Mouse (Mus musculus) large intestine, adult 2 months (tissue): ENCODE measurements around the gene Ppa2. TPM values are rescaled to one million over a fixed set of nuclear protein-coding genes. Genes with fewer than 3 reads are reported as not detected.

Experiments used
- DNase-seq: peaks from one replicate; pipeline ENCODE4 v3.0.0-alpha.2; 2012; ENCODE audit warnings: low read depth, low spot score
- WGBS: fragments of 180-500 bp; shearing (Covaris S2); methylation state at CpG from one replicate; pipeline ENCODE4 v1.1.7; 2018; 5-methylcytosine and 5-hydroxymethylcytosine counted together
- polyA plus RNA-seq: library from polyadenylated mRNA; depleted of rRNA; stranded (reverse); fragments of >200 nt; gene quantifications from 2 replicates; pipeline ENCODE4 v1.2.3, GENCODE M21; 2012; rRNA removed

The Ppa2 gene
- polyA plus RNA-seq, 1 experiment = 29.8 TPM

- 84% methylated on average over 11 of the region's 11 CpGs for WGBS
- no peak for DNase-seq
Measured at GRCm38 (mm10) chr3:133381519-133381918, 71.6 kb downstream of the Ppa2 start.

- 88% methylated on average over 9 of the region's 9 CpGs for WGBS
- DNase-seq = no peak
Measured at GRCm38 (mm10) chr3:133382147-133382546, 72.2 kb downstream of the Ppa2 start.

DNA sequence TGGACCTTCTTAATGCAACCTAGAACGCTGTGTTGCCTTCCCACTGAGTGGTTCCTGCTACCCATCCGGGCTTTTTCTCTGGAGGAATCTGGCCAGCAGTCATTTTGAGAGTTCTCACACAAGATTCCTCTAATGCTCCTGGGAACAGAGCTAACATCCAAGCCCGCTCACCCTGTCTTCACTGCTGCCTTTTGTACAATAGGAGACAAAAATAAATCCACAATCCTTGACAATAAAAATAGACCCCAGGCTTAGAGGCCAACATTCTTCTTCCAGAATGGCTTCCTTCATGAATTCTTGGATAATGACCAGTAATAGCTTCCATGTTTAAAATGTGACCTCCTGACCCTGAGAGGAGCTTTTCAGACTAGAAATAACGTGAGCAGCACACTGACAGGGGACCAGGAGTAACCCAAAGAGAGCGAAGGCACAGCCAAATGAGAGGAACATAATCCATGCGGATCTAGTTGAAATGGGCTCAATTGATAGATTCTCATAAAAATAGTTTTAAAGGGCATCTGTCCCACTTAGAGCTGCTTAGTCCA lies 74.3 kb downstream of the Ppa2 start:
- 82% methylated on average over 6 of the region's 6 CpGs for WGBS

DNA sequence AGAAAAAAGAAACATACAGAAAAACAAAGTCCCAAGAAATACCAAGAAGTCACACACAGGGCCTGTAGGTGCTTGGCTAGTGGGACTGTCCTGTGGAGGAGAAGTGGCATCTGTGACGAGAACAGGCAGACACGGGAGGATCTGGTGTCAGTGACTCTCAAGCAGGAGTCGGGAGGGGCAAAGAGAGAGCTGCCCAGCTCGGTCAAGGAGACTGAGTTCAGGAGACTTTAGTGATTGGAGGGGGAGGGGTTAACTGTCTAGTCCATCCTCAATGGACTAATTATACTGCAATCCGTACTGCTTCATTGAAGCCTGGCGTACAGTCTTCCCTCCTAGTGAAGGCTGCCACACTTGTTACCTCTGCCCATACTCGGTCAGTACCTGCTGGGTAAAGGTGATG lies 77.4 kb downstream of the Ppa2 start:
- WGBS = 73% methylated on average over 7 of the region's 7 CpGs
- no peak for DNase-seq

More for the DNA sequence above, 74.3 kb downstream of the Ppa2 start:
- no peak for DNase-seq

DNA sequence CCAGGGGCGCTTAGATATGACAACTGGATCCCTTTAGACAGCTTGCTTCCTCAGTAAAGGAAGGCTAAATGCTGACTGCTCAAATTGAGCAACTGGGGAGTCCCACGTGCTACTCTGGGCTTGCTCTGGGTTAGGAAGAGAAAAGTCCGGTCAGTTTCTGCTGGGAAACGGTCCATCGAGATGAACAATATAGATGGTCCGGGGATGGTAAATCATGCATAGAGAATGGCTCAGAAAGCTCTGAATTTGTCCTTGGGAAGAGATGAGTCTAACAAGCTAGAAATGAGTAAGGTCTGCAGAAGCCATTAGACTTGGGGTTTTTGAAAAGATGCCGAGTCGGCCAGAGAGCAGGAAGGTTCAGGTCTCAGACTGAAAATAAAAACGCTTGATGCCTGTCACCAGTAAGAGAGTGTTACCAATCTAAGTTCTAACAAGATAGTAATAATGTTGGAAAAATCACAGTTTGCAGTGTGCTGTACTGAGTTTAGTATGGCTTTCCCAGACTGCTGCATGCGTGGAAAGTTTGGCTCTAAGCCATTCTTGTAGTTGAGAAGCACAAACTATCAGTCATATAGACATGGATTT lies 80.0 kb downstream of the Ppa2 start:
- DNase-seq = no peak
- WGBS = 89% methylated on average over 10 of the region's 10 CpGs

DNA sequence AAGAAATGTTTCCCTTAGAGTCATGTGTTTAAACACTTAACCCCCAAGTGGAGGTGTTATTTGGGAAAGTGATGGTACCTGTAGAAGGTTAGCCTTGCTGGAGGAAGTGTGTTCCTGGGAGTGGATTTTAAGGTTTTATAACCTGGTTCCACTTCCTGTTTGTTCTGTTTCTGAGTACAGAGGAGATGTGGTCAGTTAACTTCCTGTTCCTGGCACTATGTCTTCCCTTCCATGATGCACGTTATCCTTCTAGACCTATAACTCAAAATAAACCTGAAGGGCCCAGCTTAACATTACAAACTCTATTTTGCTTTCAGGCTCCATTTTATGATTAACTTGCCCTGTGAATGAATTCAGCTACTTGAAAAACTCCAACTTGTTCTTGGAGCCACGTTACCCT lies 84.6 kb downstream of the Ppa2 start:
- WGBS = 61% methylated on average over 2 of the region's 2 CpGs
- DNase-seq = no peak

DNA sequence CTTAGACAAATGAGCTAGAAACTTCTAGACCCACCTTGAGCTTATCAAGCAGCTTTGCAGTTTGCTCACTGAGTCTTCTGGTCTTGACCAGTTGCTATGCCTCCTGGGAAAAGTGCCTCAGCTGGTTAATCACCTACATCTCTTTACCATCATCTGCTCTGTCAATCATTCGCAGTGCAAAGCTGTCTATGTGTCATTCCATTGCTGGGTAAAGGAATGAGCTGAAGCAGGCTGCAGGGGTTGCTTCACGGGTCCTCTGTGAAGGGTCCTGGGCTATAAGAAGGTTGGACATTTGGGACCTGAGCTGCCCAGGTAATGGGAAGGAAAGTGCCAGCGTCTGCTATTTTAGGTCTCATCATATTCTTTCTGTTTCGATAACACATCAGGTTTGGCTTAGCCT lies 93.9 kb downstream of the Ppa2 start:
- DNase-seq = no peak
- WGBS = 74% methylated on average over 4 of the region's 4 CpGs

DNA sequence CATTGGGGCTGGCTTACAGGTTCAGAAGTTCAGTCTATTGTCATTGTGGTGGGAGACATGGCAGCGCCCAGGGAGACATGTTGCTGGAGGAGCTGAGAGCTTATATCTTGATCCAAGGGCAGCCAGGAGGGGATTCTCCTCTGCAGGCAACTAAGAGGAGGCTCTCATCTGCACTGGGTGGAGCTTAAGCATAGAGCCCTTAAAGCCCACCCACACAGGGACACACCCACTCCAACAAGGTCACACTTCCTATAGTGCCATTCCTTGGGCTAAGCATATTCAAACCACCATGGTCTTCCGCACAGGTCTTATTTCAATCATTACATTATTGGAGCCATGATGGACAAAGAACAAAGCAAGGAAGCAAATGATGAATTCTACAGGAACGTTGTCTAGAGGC lies 95.7 kb downstream of the Ppa2 start:
- WGBS = 93% methylated on average over 3 of the region's 3 CpGs
- no peak for DNase-seq

DNA sequence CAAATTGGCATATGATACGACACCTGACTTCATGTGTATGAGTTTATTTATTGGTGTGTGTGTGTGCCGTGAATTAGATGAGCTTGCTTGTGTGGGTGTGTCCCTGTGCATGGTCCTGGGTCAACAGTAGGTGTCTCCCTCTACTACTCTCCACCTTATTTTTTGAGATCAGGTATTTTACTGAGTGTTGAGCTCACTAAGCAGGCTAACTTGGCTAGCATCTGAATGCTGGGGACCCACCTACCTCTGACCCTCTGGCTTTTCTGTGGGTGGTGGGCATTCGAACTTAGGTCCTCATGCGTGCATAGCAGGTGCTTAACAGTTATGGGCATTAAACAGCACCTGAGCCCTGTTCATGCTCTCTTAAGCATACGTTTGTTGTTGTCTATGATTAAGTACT lies 96.3 kb downstream of the Ppa2 start:
- 70% methylated on average over 5 of the region's 5 CpGs for WGBS
- no peak for DNase-seq

DNA sequence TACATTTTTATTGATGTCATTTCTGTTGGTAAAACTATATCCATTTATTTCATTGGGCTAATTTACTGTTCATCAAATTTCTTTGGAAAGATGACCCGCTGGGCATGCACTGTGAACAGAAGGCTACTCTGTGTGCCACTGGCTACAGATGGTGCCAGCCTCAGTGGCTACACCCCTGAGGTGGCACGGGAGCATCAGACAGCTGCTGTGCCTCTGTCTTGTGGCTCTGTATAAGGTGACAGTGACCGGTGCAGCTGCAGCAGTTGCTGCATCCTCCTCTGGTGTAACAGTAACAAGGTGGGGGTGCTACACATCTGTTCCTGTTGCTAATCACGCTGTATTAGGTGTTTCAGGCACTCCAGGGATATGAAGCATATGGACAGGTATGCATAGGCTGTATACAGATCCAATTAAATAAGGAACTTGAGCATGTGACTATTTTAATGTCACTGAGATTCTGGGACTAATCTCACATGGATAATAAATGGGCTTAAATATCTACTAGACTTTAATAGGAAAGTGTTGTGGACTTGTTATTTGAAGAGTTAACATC lies 101.3 kb downstream of the Ppa2 start:
- DNase-seq = no peak
- WGBS = 78% methylated on average over 4 of the region's 4 CpGs

- no peak for DNase-seq
- WGBS = 61% methylated on average over 8 of the region's 8 CpGs
Measured at GRCm38 (mm10) chr3:133411768-133412167, 101.9 kb downstream of the Ppa2 start.

DNA sequence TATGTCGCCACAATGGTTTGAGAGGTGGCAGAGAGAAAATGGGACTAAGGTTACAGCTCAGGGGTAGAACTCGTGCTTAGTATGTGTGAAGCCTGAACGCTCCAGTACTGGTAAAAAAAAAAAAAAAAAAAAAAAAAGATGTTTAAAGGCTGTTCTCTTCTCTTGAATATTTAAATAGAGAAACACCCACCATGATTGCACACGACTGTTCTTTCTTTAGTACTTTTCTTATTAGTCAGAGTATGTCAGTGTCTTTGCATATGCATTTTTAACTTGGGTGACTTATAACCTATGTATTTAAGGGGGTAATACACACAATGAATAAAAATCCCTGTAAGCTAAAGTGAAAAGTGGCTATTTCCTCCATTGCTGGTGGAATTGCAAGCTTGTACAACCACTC lies 104.8 kb downstream of the Ppa2 start:
- no peak for DNase-seq
- 83% methylated on average over 4 of the region's 4 CpGs for WGBS

- DNase-seq = no peak
Measured at GRCm38 (mm10) chr3:133423073-133423472, 113.2 kb downstream of the Ppa2 start.

Other genes starting within 250 kb of the Ppa2 start
- gene Ints12, start 218.3 kb upstream of the Ppa2 start, polyA plus RNA-seq = 7.3 and 9.7 TPM in 2 replicates
- 3.0 and 3.8 TPM in 2 replicates for gene Gstcd, start 218.1 kb upstream of the Ppa2 start, polyA plus RNA-seq
- gene Arhgef38, start 75.2 kb upstream of the Ppa2 start, polyA plus RNA-seq = 1.4 and 3.7 TPM in 2 replicates
- 3.7 and 9.7 TPM in 2 replicates for gene Tet2, start 235.0 kb downstream of the Ppa2 start, polyA plus RNA-seq